Mouse (Mus musculus) embryonic facial prominence, embryonic 13.5 days (tissue): ENCODE measurements around the gene Zdhhc6. TPM values are rescaled to one million over a fixed set of nuclear protein-coding genes. Genes with fewer than 3 reads are reported as not detected.

ENCODE experiments used
- ATAC-seq: fragments of 200-750 bp; cut with Nextera tagmentation; 2 replicates; pipeline ENCODE4 v1.8.0; 2017; ENCODE audit warnings: low read depth; ENCODE audit not compliant: insufficient number of reproducible peaks, insufficient read depth, low FRiP score, low TSS enrichment
- H3K27ac ChIP-seq: fragments of 300-500 bp; sonication (generic); 2 replicates; pipeline ENCODE4 v1.5.1; 2015; ENCODE audit warnings: moderate library complexity, mild to moderate bottlenecking, inconsistent platforms
- H3K27me3 ChIP-seq: fragments of 300-500 bp; sonication (generic); 2 replicates; pipeline ENCODE4 v1.6.1; 2015; ENCODE audit warnings: mild to moderate bottlenecking, inconsistent platforms
- H3K36me3 ChIP-seq: fragments of 300-500 bp; sonication (generic); 2 replicates; pipeline ENCODE4 v1.6.1; 2015; ENCODE audit warnings: mild to moderate bottlenecking, inconsistent platforms
- H3K4me1 ChIP-seq: fragments of 300-500 bp; sonication (generic); 2 replicates; pipeline ENCODE4 v1.6.1; 2015; ENCODE audit warnings: inconsistent platforms
- H3K4me2 ChIP-seq: fragments of 300-500 bp; sonication (generic); 2 replicates; pipeline ENCODE4 v1.6.1; 2015; ENCODE audit warnings: moderate library complexity, mild to moderate bottlenecking, inconsistent platforms
- H3K4me3 ChIP-seq: fragments of 300-500 bp; sonication (generic); 2 replicates; pipeline ENCODE4 v1.5.1; 2015; ENCODE audit warnings: mild to moderate bottlenecking, inconsistent platforms
- H3K9ac ChIP-seq: fragments of 300-500 bp; sonication (generic); 2 replicates; pipeline ENCODE4 v1.6.1; 2015; ENCODE audit warnings: mild to moderate bottlenecking, inconsistent platforms
- H3K9me3 ChIP-seq: fragments of 300-500 bp; sonication (generic); 2 replicates; pipeline ENCODE4 v1.6.1; 2016; ENCODE audit warnings: inconsistent platforms
- WGBS: fragments of 180-500 bp; shearing (Covaris S2); methylation state at CpG from one replicate; pipeline ENCODE4 v1.1.7; 2015; ENCODE audit warnings: mixed read lengths; 5-methylcytosine and 5-hydroxymethylcytosine counted together
- polyA plus RNA-seq: library from polyadenylated mRNA; unstranded; fragments of >200 nt; fragmentation: Nextera tagmentation; extraction: Ambion mirVana; gene quantifications from 2 replicates; pipeline ENCODE4 v1.2.1, GENCODE M21; 2015

The Zdhhc6 gene
- polyA plus RNA-seq, 1 experiment from 2014 or later = 88.6 TPM

DNA sequence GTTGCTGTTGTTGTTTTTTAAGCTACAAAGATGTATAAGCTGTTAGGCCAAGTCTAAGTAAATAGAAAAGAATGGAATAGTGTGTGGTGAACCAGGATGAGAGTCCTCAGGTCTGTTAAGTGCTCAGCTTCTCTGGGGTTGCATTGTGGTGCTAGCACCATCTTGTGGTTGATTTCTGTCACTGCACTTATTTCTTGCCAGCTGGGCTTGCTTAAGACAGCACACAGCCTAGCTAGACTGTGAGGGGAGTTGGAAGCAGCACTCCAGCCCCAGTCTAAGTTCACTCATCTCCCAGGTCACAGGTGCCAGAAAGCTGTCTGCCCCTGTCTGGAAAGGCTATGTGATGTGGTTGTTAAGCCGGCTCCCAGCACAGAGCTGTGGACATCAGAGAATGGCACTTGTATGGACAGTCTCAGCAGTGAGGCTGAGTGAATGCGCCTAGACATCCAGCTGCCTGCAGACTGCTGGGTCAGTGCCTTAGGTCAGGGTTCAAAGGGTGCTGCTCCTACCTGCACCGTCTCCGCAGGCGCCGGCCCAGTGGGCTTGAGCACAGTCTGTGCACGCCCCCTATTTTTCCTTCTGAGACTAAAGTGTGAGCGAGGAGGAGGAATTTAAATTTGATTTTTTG lies 16.9 kb upstream of the Zdhhc6 start:
- H3K9me3 ChIP-seq = no peaks in the 10 kb centered on the region
- H3K27ac ChIP-seq = no peak overlapping the region
- H3K4me1 ChIP-seq = peaks cover 11% of the 10 kb centered on the region; the same call in 1 of the 2 replicates
- no peak overlapping the region for H3K9ac ChIP-seq
- ATAC-seq = peak; percentile 82; the same call in 1 of the 2 replicates
- no peak overlapping the region for H3K4me2 ChIP-seq
- H3K27me3 ChIP-seq = no peaks in the 10 kb centered on the region
- H3K36me3 ChIP-seq = peaks cover 32% of the 10 kb centered on the region
- no peak overlapping the region for H3K4me3 ChIP-seq
- 91% methylated on average over 8 of the region's 8 CpGs for WGBS

DNA sequence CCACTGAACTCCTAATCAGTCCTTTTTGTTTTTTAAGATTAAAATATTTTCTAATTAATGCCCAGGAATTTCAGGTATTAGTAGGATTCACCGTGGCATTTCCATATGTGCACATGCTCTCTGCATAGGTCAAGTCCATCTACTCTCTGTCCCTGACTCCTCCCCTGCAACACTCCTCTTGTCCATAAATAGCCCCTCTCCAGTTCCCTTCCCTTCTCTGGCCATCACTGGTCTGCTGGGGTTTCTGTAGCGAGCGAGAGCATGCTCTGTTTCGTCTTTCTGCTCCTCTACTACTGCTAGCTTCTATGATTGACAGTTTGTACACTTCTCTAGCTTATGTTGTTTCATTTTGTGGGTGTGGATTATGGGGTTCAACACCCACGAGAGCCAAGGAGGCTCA lies 15.9 kb upstream of the Zdhhc6 start:
- no peaks in the 10 kb centered on the region for H3K9me3 ChIP-seq
- peaks cover 32% of the 10 kb centered on the region for H3K36me3 ChIP-seq
- no peak overlapping the region for H3K27ac ChIP-seq
- H3K4me1 ChIP-seq = 0 out of 2 replicates have a peak, but pooled peaks cover 4% of the 10 kb centered on the region
- no peak for ATAC-seq
- WGBS = 91% methylated on average over 5 of the region's 5 CpGs
- H3K9ac ChIP-seq = no peak overlapping the region
- H3K27me3 ChIP-seq = no peaks in the 10 kb centered on the region
- H3K4me2 ChIP-seq = no peak overlapping the region
- no peak overlapping the region for H3K4me3 ChIP-seq

DNA sequence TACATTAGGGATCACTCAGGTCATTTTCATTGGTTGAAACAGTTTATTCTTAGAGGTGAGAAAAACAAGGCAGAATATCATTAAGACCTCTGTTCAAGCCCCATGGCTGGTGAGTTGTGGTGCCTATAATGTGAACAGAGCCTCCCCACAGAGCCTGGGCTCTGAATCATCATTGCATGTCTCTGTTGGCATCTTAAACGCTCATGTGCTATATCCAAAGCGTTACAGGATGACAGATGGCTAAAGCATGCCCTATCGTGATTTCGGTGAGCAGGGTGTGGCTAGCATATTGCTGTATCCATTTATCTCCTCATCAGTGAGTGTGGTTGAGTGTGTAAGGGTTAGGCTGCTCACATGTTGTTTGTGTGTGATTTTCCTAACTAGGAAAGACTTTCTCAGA lies 11.7 kb upstream of the Zdhhc6 start:
- Histone ChIP-seq H3K9ac (no peak overlapping the region), H3K4me2 (no peak overlapping the region), H3K9me3 (no peaks in the 10 kb centered on the region), H3K27ac (no peak overlapping the region), H3K4me3 (no peak overlapping the region), H3K27me3 (no peaks in the 10 kb centered on the region), H3K36me3 (peaks cover 53% of the 10 kb centered on the region), H3K4me1 (no peaks in the 10 kb centered on the region)
- no peak for ATAC-seq
- WGBS = 83% methylated on average over 4 of the region's 4 CpGs

DNA sequence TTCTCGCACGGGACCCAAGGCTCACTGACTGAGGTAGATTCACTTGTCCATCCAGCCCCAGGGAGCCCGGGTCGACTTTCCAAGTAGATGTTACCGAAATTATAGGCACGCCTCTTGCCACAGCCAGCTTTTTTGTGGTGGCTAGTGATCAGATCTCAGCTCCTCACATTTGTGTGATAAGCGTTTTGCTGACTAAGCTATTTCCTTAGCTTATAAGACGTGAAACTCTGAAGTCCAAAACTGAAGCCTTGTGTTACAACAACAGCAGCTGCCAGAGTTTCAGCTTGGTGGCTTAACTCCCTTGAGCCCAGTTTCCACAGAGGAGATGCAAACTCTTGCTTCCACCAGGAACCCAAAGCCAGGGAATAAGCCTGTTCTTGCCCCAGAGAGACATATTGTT lies 6.8 kb upstream of the Zdhhc6 start:
- 89% methylated on average over 8 of the region's 8 CpGs for WGBS
- H3K4me2 ChIP-seq = no peak overlapping the region

DNA sequence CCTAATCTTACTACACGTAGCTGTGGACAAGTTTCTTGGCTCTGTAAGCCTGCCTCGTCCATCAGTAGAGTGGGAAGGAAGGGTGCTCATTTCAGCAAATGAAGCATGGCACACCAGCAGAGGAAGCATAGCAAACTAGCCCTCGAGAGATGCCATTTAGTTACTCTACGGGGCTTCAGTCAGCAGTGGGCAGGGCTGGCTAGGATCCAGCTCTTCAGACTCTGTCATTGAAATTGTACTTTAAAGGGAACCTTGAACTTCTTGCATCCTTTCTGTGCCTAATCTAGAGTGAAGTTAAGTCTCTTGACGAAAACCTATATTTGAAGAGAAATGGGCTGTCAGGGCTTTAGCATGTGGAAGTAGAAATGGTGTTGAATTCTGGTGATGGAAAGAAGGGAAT lies 3.7 kb upstream of the Zdhhc6 start:
- Histone ChIP-seq H3K9ac (no peak overlapping the region), H3K27me3 (no peaks in the 10 kb centered on the region), H3K27ac (no peak overlapping the region), H3K4me1 (peaks cover 20% of the 10 kb centered on the region), H3K36me3 (peaks cover 23% of the 10 kb centered on the region), H3K4me3 (no peak overlapping the region), H3K4me2 (no peak overlapping the region), H3K9me3 (no peaks in the 10 kb centered on the region)
- ATAC-seq = no peak
- 78% methylated on average over 5 of the region's 5 CpGs for WGBS

More for the DNA sequence above, 6.8 kb upstream of the Zdhhc6 start:
- Histone ChIP-seq H3K9me3 (no peaks in the 10 kb centered on the region), H3K9ac (no peak overlapping the region), H3K4me1 (peaks cover 3% of the 10 kb centered on the region; the same call in 1 of the 2 replicates), H3K27ac (no peak overlapping the region), H3K36me3 (peaks cover 24% of the 10 kb centered on the region), H3K4me3 (no peak overlapping the region), H3K27me3 (no peaks in the 10 kb centered on the region)
- ATAC-seq = no peak

DNA sequence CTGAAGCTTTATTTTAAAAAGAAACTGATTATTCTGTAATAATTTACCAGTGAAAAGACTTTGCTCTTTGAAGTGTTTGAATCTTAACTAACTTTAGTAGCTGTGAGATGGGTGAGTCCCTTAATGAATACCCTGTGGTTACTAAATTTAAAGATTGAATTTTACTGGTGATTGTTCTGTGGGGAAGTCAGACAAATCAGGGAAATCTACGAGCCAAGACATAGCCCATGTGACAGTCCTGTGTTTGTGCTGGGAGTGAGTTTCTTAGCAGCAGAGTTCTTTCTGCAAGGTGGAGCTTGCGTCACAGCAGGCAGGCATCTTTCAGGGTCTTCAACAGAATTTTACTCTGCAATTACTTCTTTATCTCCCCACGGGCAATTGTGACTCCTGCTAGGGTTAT lies 3.2 kb upstream of the Zdhhc6 start:
- H3K4me2 ChIP-seq = no peak overlapping the region
- no peaks in the 10 kb centered on the region for H3K27me3 ChIP-seq
- no peak overlapping the region for H3K9ac ChIP-seq
- ATAC-seq = no peak
- peaks cover 24% of the 10 kb centered on the region for H3K4me1 ChIP-seq
- H3K4me3 ChIP-seq = no peak overlapping the region
- no peaks in the 10 kb centered on the region for H3K9me3 ChIP-seq
- peaks cover 19% of the 10 kb centered on the region for H3K36me3 ChIP-seq
- 75% methylated on average over 3 of the region's 3 CpGs for WGBS
- H3K27ac ChIP-seq = no peak overlapping the region

DNA sequence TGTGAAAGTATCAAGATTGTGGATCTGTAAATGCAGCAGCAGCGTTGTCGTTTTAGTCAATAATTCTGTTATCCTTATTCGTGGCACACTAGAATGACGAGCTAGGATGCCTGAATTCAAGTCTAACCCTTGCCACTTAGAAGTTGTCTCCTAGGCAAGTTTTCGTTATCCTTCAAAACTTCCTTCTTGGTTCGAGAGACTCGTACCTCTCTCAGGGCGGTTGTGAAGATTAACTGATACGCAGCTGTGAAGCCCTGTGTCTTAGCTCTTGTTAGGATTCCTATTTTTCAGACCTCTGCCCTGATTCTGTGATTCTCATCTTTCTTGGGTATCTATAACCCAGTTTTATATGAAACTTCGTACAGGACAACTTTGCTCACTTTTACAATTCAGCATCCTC lies 1.1 kb upstream of the Zdhhc6 start:
- ATAC-seq = no peak
- Histone ChIP-seq H3K9ac (peak overlapping the region; percentile 86), H3K4me3 (peak overlapping the region; percentile 83), H3K4me1 (peaks cover 32% of the 10 kb centered on the region), H3K9me3 (no peaks in the 10 kb centered on the region), H3K27ac (no peak overlapping the region), H3K36me3 (peaks cover 8% of the 10 kb centered on the region), H3K4me2 (peak overlapping the region; percentile 83), H3K27me3 (no peaks in the 10 kb centered on the region)
- WGBS = 48% methylated on average over 10 of the region's 10 CpGs

DNA sequence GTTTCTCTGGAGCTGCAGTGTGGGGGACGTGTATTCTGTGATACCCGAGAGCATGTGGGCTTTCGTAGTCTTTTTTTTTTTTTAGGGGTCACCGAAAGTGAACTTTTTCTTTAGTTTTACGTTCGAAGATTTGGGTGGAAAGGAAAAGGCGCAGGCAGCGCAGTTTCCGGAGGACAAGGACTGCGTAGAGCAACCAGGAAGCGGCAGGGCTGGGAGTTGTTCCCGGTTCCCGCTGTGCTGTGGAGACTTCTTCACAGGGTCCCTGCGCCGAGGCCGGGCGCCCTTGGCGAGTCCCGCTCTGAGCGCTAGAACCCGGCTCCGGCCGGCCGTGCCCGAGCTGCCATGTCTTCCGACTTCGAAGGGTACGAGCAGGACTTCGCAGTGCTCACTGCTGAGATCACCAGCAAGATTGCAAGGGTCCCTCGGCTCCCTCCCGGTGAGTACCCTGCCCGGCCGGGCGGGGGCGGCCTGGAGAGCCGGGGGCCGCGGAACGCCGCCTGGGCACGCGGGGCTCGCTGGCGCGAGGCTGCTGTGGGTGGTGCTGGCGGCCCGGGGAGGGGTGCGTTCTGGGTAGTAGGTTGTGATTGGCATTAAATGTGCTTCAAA lies 380 bp upstream of the Zdhhc6 start, which contains the start of gene Vti1a:
Gene Vti1a, plus strand, starts transcription at position 187 of the 606 bp plus-strand sequence.
- H3K9ac ChIP-seq = peak within 1 kb of the TSS; percentile 86
- peak within 1 kb of the TSS; percentile 83 for H3K4me3 ChIP-seq
- no peaks in the 10 kb centered on the region for H3K27me3 ChIP-seq
- H3K9me3 ChIP-seq = no peaks in the 10 kb centered on the region
- H3K27ac ChIP-seq = peak within 1 kb of the TSS; percentile 89
- peaks cover 15% of the 10 kb centered on the region for H3K36me3 ChIP-seq
- H3K4me1 ChIP-seq = peaks cover 32% of the 10 kb centered on the region
- ATAC-seq = peak; percentile 88
- under 1% methylated on average over 48 of the region's 48 CpGs for WGBS
- H3K4me2 ChIP-seq = peak within 1 kb of the TSS; percentile 83

DNA sequence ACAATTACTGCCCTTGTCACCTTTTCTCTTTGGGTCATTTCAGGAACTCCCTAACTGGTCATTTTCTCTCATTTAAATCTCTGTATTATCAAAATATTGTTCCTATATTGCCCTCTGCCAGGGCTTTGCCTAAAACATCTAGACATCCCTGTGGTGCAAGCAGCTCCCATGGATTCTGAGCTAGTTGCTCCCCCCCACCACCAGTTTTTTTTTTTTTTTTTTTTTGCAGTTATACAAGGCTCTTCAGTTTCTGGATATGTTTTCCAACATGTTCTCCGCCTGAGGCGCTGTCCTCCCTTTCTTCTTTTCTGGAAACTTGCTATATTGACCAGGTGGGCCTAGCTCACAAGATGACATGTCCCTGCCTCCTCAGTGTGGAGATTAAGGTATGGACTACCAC lies 2.2 kb downstream of the Zdhhc6 start:
- Histone ChIP-seq H3K9ac (no peak overlapping the region), H3K4me1 (peaks cover 32% of the 10 kb centered on the region), H3K4me2 (no peak overlapping the region), H3K27ac (no peak overlapping the region), H3K27me3 (no peaks in the 10 kb centered on the region), H3K9me3 (no peaks in the 10 kb centered on the region), H3K36me3 (peaks cover 40% of the 10 kb centered on the region), H3K4me3 (no peak overlapping the region)
- ATAC-seq = no peak
- WGBS = 94% methylated on average over 2 of the region's 2 CpGs

DNA sequence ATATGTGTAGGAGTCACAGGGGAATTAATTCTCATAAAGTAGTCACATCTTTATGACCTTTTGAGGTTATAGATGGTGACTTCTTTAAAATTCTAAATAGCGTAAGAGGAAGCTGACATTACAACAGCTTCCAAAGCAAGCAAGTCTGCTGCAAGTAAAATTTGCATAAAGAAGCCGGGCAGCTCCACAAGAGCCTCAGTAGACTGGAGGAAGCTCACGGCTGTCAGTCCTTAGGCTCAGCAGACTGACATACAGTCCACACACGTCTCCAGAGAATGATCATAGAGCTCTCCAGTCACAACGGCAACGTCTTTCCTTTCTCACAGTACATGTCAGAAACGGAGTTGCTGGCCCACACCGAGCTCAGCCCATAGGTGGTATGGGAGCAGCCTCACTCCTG lies 4.0 kb downstream of the Zdhhc6 start:
- Histone ChIP-seq H3K4me2 (no peak overlapping the region), H3K36me3 (peaks cover 53% of the 10 kb centered on the region), H3K27ac (no peak overlapping the region), H3K27me3 (no peaks in the 10 kb centered on the region), H3K4me1 (peaks cover 23% of the 10 kb centered on the region), H3K9ac (no peak overlapping the region), H3K9me3 (no peaks in the 10 kb centered on the region), H3K4me3 (no peak overlapping the region)
- 90% methylated on average over 8 of the region's 8 CpGs for WGBS
- ATAC-seq = no peak

DNA sequence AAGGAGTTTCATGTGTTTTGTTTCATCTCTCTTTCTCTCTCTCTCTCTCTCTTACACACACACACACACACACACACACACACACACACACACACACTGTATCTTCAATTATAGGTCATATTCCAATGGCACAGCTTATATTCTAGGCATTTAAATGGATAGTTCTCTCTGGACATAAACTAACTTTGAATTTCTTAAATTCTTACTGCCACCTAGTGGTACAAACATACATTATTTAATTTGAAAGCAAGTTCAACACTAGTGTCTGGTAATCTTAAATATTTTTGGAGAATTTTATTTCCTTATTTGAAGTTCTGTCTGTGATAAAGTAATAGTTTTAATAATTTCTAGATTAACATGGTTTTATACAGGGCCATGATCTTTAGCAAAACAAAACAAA lies 10.8 kb downstream of the Zdhhc6 start:
- Histone ChIP-seq H3K36me3 (peaks cover 78% of the 10 kb centered on the region), H3K27ac (no peak overlapping the region), H3K27me3 (no peaks in the 10 kb centered on the region), H3K9ac (no peak overlapping the region), H3K4me3 (no peak overlapping the region), H3K9me3 (no peaks in the 10 kb centered on the region), H3K4me1 (no peaks in the 10 kb centered on the region), H3K4me2 (no peak overlapping the region)
- ATAC-seq = no peak

DNA sequence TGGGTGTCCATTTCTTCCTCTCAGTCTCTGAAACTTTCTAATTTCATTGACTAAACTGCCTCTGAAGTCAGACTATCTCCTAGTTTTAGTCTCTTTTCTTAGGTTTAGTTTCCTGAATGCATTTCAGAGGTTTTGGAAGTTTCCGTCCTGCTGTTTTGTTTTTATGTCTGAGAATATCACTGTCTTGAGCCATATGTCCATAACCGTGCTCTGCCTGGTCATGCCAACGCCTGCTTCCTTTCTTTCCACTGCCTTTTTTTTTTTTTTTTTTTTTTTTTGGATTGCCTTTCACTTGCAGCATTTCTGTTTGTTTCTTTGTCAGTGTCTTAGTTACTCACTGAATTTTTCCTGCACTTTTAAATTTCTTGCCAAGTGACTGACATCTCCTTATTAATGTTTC lies 15.3 kb downstream of the Zdhhc6 start:
- WGBS = 91% methylated on average over 3 of the region's 3 CpGs
- H3K27me3 ChIP-seq = no peaks in the 10 kb centered on the region
- H3K9me3 ChIP-seq = no peaks in the 10 kb centered on the region
- H3K4me2 ChIP-seq = no peak overlapping the region
- no peak overlapping the region for H3K9ac ChIP-seq
- ATAC-seq = no peak
- peaks cover 82% of the 10 kb centered on the region for H3K36me3 ChIP-seq
- no peak overlapping the region for H3K27ac ChIP-seq
- no peak overlapping the region for H3K4me3 ChIP-seq
- H3K4me1 ChIP-seq = no peaks in the 10 kb centered on the region
